Mouse (Mus musculus): ENCODE measurements around the gene Vmn2r96. TPM values are rescaled to one million over a fixed set of nuclear protein-coding genes. Genes with fewer than 3 reads are reported as not detected.
"Not testable (repeated sequence)": the region's sequence is repeated elsewhere in the genome, so short reads cannot be mapped to it uniquely, and the experiment has no call there.

Vmn2r96 gene
- polyA plus RNA-seq (2015; fragmentation: Nextera tagmentation; extraction: Ambion mirVana), result not detected in 2 replicates

DNA sequence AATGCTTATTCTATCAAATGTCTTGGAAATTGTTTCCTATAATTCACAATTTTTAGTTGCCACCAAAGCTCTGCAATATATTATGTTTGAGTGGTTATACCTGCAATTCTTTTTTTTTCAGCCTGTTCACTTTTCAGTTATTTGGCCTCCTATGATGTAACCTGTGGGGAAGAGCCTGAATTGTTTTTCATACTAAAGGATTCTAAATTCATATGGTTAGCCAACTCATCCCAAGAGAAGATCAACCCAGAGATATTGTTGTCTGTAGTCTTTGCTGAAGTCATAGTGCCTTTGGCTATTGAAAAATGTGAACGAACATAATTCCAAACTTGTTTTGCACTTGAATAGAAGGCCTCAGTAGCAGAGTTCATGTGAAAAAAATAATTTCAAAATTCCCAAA, at the start of gene Vmn2r96:
Gene Vmn2r96, plus strand, starts transcription at position 301 of the 400 bp plus-strand sequence.
- not testable (repeated sequence) for H3K36me3 ChIP-seq; H3K27me3 ChIP-seq (replicated peaks); H3K9ac ChIP-seq; ATAC-seq (ENCODE audit: extremely low read depth, insufficient number of reproducible peaks, low FRiP score, low TSS enrichment); H3K4me3 ChIP-seq; H3K27ac ChIP-seq (replicated peaks); H3K4me2 ChIP-seq; H3K4me1 ChIP-seq
- 61% methylated on average over 1 of the region's 1 CpGs for WGBS
- H3K9me3 ChIP-seq, result peaks cover 15% of the 10 kb centered on the region

DNA sequence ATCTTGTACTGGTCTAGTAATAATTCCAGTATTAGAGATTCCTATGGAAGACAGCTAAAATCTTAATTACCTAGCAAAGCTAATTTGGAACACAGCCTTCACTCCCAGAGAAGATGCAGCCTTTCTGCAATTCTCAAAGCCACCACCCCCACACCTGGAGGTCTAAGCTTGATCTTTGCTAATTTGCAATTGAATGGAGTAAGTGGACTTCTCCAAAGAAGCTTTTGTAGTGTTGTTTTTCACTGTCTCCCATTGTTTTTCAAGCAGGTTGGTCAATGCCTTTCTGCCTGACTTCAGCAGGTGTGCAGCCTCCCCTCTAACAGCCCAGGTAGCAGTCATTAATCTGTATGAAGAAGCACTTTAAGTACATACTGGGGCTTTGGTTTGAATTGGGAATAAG, 49.6 kb upstream of the Vmn2r96 start:
- no peaks in the 10 kb centered on the region for H3K27me3 ChIP-seq (replicated peaks)
- no peak overlapping the region for H3K4me3 ChIP-seq

DNA sequence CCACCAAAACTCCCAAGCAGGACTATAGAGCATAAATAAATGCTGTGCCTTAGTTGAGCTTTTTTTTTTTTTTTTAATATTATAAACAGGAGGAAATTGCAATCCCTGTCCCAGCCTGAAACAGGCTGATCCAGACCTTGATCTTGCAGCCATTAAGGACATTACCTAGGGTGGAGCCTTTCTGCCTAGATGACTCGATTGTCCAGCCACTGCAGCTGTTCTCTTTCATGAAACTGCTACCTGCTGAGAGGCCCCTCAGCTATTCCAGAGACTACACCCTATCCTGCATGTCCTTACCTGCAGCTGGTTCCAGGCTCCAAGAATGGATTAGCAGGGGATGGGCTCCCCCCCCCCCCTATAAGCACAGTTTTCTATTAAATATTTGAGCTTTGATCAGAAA, 49.0 kb upstream of the Vmn2r96 start:
- H3K9ac ChIP-seq, result no peak overlapping the region
- H3K27ac ChIP-seq (replicated peaks), result no peak overlapping the region
- 68% methylated on average over 1 of the region's 1 CpGs for WGBS
- no peak overlapping the region for H3K4me2 ChIP-seq
- no peak overlapping the region for H3K4me3 ChIP-seq
- no peaks in the 10 kb centered on the region for H3K27me3 ChIP-seq (replicated peaks)
- H3K9me3 ChIP-seq, result peaks cover 39% of the 10 kb centered on the region
- no peaks in the 10 kb centered on the region for H3K36me3 ChIP-seq
- ATAC-seq (ENCODE audit: extremely low read depth, insufficient number of reproducible peaks, low FRiP score, low TSS enrichment), result no peak
- no peaks in the 10 kb centered on the region for H3K4me1 ChIP-seq

More for the DNA sequence above, 49.6 kb upstream of the Vmn2r96 start:
- Histone ChIP-seq H3K4me1 (no peaks in the 10 kb centered on the region), H3K9ac (no peak overlapping the region), H3K9me3 (peaks cover 46% of the 10 kb centered on the region), H3K4me2 (no peak overlapping the region), H3K27ac (replicated peaks) (no peak overlapping the region), H3K36me3 (no peaks in the 10 kb centered on the region)
- ATAC-seq (ENCODE audit: extremely low read depth, insufficient number of reproducible peaks, low FRiP score, low TSS enrichment), result no peak

DNA sequence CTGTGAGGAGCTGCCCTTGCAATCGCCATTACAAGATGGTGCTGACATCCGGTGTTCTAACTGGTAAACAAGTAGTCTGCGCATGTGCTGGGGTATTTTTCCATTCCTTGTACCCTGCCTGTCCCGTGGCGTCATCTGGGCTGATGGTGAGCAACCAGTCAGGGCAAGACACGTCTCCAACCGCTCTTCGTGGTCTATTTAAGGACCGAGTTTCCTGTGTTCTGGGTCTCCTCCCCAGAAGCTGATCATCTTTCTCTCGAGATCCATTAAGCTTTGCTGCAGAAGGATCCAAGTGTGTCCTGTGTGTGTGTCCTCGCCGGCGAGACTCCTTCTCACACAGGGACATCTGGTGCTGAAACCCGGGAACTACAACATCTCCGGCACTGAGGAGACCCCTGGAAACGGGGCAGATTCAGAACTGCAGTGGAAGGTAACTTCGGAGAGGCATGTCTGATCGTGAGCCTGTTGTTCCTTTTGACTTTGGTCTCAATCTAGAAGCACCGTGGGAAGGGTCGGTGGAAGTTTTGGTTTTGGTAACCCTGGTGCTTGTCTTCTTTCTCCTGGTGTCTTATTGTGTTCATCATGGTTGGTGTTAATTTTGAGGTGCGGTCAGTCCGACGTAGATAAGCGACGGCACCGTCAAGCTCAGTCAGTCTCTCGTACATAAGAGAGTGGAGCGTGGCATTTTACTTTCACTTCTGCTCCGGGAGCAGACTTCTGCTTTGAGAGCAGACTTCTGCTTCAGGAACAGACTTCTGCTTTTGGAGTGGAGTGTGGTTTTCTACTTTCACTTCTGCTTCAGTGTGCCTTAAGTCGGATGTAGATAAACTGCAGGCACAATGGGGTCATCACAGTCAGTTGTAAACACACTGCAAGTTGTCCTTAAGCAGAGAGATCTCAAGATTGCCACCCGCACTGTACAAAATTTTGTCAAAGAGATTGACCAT, 14.5 kb upstream of the Vmn2r96 start:
- H3K27ac ChIP-seq (replicated peaks); H3K36me3 ChIP-seq; H3K27me3 ChIP-seq (replicated peaks); ATAC-seq (ENCODE audit: extremely low read depth, insufficient number of reproducible peaks, low FRiP score, low TSS enrichment); H3K4me2 ChIP-seq; H3K4me1 ChIP-seq; H3K4me3 ChIP-seq; H3K9ac ChIP-seq: not testable (repeated sequence)
- peaks cover 67% of the 10 kb centered on the region for H3K9me3 ChIP-seq
- 83% methylated on average over 31 of the region's 31 CpGs for WGBS

DNA sequence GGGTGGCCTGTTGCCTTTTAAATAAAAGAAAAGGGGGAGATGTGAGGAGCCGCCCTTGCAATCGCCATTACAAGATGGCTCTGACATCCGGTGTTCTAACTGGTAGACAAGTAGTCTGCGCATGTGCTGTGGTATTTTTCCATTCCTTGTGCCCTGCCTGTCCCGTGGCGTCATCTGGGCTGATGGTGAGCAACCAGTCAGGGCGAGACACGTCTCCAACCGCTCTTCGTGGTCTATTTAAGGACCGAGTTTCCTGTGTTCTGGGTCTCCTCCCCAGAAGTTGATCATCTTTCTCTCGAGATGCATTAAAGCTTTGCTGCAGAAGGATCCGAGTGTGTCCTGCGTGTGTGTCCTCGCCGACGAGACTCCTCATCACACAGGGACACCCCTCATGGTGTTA, 6.8 kb upstream of the Vmn2r96 start:
- not testable (repeated sequence) for ATAC-seq (ENCODE audit: extremely low read depth, insufficient number of reproducible peaks, low FRiP score, low TSS enrichment); H3K4me2 ChIP-seq; H3K27me3 ChIP-seq (replicated peaks); H3K27ac ChIP-seq (replicated peaks); H3K4me1 ChIP-seq; H3K9ac ChIP-seq; H3K36me3 ChIP-seq; H3K4me3 ChIP-seq
- peaks cover 43% of the 10 kb centered on the region for H3K9me3 ChIP-seq
- WGBS, result 86% methylated on average over 17 of the region's 17 CpGs

DNA sequence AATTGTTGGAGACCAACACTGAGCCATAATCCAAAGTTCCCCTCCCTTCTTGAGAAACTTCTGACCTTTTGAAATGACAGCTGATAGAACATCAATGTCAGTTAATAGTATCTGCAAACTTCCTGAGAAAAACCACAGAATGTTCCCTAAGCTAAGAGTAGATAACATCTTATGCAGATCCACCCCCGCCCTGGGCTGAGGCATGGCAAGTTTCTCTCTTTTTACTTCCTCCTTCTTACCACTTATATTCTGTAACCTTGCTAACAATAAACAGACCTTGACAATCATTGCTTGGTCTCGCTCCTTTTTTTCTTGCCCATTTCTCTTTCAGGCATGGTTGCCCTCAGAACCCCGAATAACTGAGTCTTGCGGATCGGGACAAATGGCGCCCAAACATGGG, 42.2 kb downstream of the Vmn2r96 start:
- H3K4me1 ChIP-seq; H3K27ac ChIP-seq (replicated peaks); ATAC-seq (ENCODE audit: extremely low read depth, insufficient number of reproducible peaks, low FRiP score, low TSS enrichment); H3K27me3 ChIP-seq (replicated peaks); H3K9ac ChIP-seq; H3K4me2 ChIP-seq; H3K36me3 ChIP-seq; H3K4me3 ChIP-seq: not testable (repeated sequence)
- 75% methylated on average over 6 of the region's 6 CpGs for WGBS
- H3K9me3 ChIP-seq, result peaks cover 41% of the 10 kb centered on the region

DNA sequence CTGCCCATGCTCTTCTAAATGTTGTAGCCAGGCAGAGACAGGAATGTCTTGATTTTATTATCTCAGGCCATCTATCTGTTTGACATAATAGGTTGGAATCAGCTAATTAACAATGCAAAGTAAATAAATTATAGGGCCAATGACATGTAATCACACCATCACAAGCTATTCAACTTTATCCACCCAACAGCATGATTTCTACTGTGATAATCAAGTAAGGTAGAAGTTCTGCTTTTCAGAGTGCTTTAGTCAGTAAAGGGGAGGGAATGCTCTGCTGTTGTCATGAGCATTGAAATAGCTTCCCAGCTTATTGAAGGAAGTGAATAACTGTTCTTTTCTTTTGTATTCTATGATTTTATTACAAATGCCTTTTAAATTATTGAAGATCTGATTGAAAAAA, 53.6 kb downstream of the Vmn2r96 start:
- H3K4me2 ChIP-seq, result no peak overlapping the region
- no peaks in the 10 kb centered on the region for H3K4me1 ChIP-seq
- H3K27me3 ChIP-seq (replicated peaks), result no peaks in the 10 kb centered on the region
- H3K4me3 ChIP-seq, result no peak overlapping the region
- H3K9ac ChIP-seq, result no peak overlapping the region
- H3K9me3 ChIP-seq, result peaks cover 18% of the 10 kb centered on the region
- H3K27ac ChIP-seq (replicated peaks), result no peak overlapping the region
- no peaks in the 10 kb centered on the region for H3K36me3 ChIP-seq
- ATAC-seq (ENCODE audit: extremely low read depth, insufficient number of reproducible peaks, low FRiP score, low TSS enrichment), result no peak

Other genes with a start within 250 kb of the Vmn2r96 start
- not detected in 2 replicates for gene Vmn2r95, start 149.1 kb upstream of the Vmn2r96 start, polyA plus RNA-seq (2015; fragmentation: Nextera tagmentation; extraction: Ambion mirVana)